Mouse (Mus musculus) hindbrain, embryonic 12.5 days (tissue): ENCODE measurements around the gene BC030867. TPM values are rescaled to one million over a fixed set of nuclear protein-coding genes. Genes with fewer than 3 reads are reported as not detected.

Source experiments
- ATAC-seq: fragments of 200-750 bp; cut with Nextera tagmentation; 2 replicates; pipeline ENCODE4 v1.8.0; 2017; ENCODE audit warnings: moderate TSS enrichment; ENCODE audit not compliant: low FRiP score
- H3K27ac ChIP-seq: fragments of 300-500 bp; sonication (generic); 2 replicates; pipeline ENCODE4 v1.5.1; 2016; ENCODE audit warnings: mild to moderate bottlenecking
- H3K27me3 ChIP-seq: fragments of 300-500 bp; sonication (generic); 2 replicates; pipeline ENCODE4 v1.6.1; 2016; ENCODE audit warnings: mild to moderate bottlenecking
- H3K36me3 ChIP-seq: fragments of 300-500 bp; sonication (generic); 2 replicates; pipeline ENCODE4 v1.6.1; 2016; ENCODE audit warnings: mild to moderate bottlenecking
- H3K4me1 ChIP-seq: fragments of 300-500 bp; sonication (generic); 2 replicates; pipeline ENCODE4 v1.6.1; 2016
- H3K4me2 ChIP-seq: fragments of 300-500 bp; sonication (generic); replicated peaks from 2 replicates; pipeline ENCODE4 v1.6.1; 2016; ENCODE audit warnings: mild to moderate bottlenecking
- H3K4me3 ChIP-seq: fragments of 300-500 bp; sonication (generic); 2 replicates; pipeline ENCODE4 v1.5.1; 2016; ENCODE audit warnings: mild to moderate bottlenecking
- H3K9ac ChIP-seq: fragments of 300-500 bp; sonication (generic); 2 replicates; pipeline ENCODE4 v1.6.1; 2016; ENCODE audit warnings: mild to moderate bottlenecking, moderate library complexity
- H3K9me3 ChIP-seq: fragments of 300-500 bp; sonication (generic); replicated peaks from 2 replicates; pipeline ENCODE4 v1.6.1; 2016; ENCODE audit warnings: mild to moderate bottlenecking
- WGBS: fragments of 180-500 bp; shearing (Covaris S2); methylation state at CpG from one replicate; pipeline ENCODE4 v1.1.7; 2016; 5-methylcytosine and 5-hydroxymethylcytosine counted together
- polyA plus RNA-seq: library from polyadenylated mRNA; unstranded; fragments of >200 nt; fragmentation: Nextera tagmentation; extraction: Ambion mirVana; gene quantifications from 2 replicates; pipeline ENCODE4 v1.2.1, GENCODE M21; 2016

BC030867 gene
- polyA plus RNA-seq, 1 experiment from 2014 or later, result 12.5 TPM

DNA sequence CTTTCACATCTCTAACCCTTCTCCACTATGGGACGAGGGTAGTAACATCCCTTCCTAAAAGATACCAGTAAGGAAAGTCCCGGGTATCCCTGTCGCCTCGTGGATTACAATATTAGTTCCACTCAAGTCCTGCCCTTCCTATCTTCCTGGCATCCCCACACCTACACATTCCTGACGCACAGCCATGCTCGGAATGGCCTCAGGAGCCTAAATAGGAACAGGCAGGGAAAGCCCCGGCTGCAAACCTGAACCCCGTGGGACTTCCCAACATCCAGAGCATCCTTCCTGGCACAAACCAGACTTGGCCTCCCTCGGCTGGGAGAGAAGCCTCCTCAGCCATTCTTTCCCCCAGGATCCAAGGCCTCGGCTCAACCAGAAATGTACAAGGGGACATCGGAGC, 33.2 kb upstream of the BC030867 start:
- no peaks in the 10 kb centered on the region for H3K9me3 ChIP-seq
- no peak overlapping the region for H3K4me3 ChIP-seq
- no peak overlapping the region for H3K27ac ChIP-seq
- ATAC-seq, result no peak
- peaks cover 73% of the 10 kb centered on the region for H3K4me1 ChIP-seq
- H3K27me3 ChIP-seq, result no peaks in the 10 kb centered on the region
- 85% methylated on average over 11 of the region's 11 CpGs for WGBS
- no peak overlapping the region for H3K9ac ChIP-seq
- H3K4me2 ChIP-seq, result no peak overlapping the region
- H3K36me3 ChIP-seq, result peaks cover 21% of the 10 kb centered on the region

DNA sequence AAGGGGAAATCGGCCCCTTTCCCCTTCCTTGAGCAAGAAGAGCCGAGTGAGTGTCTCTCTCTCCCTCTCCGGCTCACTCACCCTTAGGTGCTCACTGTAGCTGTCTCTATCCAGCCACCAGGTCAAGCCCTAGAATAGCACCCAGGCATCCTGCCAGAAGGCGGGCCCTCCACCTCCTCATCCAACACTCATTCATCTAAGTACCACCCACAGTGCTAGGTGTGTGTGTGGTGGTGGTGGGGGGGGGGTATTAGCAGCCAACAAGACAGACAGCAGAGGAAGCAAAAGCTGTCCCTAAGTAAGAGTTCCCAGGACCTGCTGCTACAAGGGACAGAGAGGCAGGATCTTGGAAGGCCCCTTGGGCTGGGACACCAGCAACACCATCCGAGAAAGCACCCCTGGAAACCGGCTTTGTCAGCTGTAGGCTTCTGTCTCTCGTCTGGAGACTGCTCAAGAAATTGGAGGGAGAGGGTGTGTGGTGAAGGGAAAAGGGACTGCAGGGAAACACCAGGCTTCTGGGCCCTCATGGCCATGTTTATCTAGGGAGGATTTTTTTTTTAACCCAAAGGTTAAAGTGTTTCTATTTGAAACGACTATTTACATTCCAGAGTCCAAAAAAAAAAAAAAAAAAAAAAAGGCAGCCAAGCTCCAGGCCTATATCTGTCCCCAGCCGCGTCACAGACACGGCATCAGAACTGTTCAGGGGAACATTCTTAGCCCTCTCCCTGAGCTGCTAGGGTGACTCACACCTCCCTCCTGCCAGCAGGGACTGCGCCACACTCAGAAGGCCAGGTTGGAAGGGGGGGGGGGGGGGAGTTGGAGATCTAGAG, 32.4 kb upstream of the BC030867 start:
- no peak overlapping the region for H3K4me3 ChIP-seq
- no peak overlapping the region for H3K4me2 ChIP-seq
- H3K9ac ChIP-seq, result 0 out of 2 replicates have a peak overlapping the region, but pooled peaks have one; percentile 1
- peak overlapping the region; percentile 5; the same call in 1 of the 2 replicates for H3K27ac ChIP-seq
- 50% methylated on average over 12 of the region's 12 CpGs for WGBS
- peaks cover 73% of the 10 kb centered on the region for H3K4me1 ChIP-seq
- no peak for ATAC-seq
- H3K36me3 ChIP-seq, result peaks cover 28% of the 10 kb centered on the region
- no peaks in the 10 kb centered on the region for H3K27me3 ChIP-seq
- H3K9me3 ChIP-seq, result no peaks in the 10 kb centered on the region

DNA sequence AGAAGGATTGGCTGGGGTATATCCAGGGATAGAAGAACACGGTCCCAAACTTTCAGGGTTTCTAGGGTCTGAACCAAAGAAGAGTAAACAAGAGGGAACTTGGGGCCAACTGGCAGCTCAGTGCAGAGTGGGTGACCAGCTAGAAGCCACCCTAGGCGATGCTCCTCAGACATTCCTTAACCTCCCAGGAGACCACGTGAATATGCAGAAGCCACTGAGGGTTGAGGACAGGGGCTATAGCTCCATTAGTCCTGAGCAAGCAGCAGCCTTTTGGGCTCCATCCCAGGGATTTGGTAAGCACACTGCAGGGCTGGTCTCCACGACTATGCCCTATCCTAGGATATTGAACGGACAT, 31.8 kb upstream of the BC030867 start:
- no peak for ATAC-seq
- Histone ChIP-seq H3K27ac (no peak overlapping the region), H3K4me2 (no peak overlapping the region), H3K4me1 (peaks cover 67% of the 10 kb centered on the region), H3K36me3 (peaks cover 32% of the 10 kb centered on the region), H3K4me3 (no peak overlapping the region), H3K9ac (no peak overlapping the region), H3K27me3 (no peaks in the 10 kb centered on the region), H3K9me3 (no peaks in the 10 kb centered on the region)
- WGBS, result 63% methylated on average over 5 of the region's 5 CpGs

DNA sequence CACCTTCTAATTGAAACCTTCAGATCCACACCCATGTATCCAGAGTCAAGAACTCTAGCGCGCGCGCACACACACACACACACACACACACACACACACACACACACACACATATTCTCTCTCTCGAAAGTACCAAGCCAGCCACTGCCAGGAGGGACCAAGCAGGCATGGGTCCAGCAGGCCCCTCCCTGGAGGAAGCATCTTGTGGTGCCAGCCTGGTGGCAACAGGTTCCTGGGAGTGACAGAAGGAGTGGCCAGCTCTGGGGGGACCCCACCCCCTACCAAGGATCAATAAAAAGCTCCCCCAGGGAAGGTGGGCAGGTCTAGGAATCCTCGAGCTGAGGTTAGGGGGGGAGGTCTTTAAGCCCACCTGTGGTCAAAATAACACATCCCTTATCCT, 31.3 kb upstream of the BC030867 start:
- peaks cover 36% of the 10 kb centered on the region for H3K36me3 ChIP-seq
- 77% methylated on average over 6 of the region's 6 CpGs for WGBS
- no peak overlapping the region for H3K27ac ChIP-seq
- H3K9ac ChIP-seq, result no peak overlapping the region
- no peaks in the 10 kb centered on the region for H3K9me3 ChIP-seq
- peaks cover 63% of the 10 kb centered on the region for H3K4me1 ChIP-seq
- no peaks in the 10 kb centered on the region for H3K27me3 ChIP-seq
- no peak for ATAC-seq
- H3K4me3 ChIP-seq, result no peak overlapping the region
- H3K4me2 ChIP-seq, result no peak overlapping the region; the same call in 1 of the 2 replicates

DNA sequence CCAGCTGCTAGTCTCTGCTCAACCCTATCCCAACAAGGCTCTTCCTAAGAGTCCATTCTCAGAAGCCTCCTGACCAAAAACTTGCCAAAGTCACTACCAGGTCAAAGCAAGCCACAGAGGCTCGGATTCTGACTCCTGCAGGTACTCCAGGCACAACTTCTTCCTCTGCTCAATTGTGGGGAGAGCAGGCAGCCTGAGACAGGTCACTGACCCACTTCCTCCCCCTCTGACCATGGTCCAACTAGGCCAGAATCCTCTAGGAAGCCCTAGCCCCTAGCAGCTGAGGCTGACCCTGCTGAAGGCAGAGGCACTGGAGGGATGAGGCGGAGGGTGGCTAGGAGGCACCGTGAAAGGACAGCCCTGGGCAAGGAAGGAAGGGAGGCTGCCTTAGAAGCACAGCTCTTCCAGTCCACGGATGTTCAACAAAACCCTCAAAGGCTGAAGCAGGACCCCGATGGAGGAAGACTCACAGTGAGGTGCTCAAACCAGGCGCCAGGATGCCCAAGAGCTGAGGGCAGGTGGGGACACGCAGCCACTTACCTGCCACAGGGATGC, 30.7 kb upstream of the BC030867 start:
- H3K4me3 ChIP-seq, result peak overlapping the region; percentile 16
- ATAC-seq, result no peak
- H3K27me3 ChIP-seq, result no peaks in the 10 kb centered on the region
- H3K4me1 ChIP-seq, result peaks cover 66% of the 10 kb centered on the region
- peaks cover 36% of the 10 kb centered on the region for H3K36me3 ChIP-seq
- H3K27ac ChIP-seq, result no peak overlapping the region
- no peaks in the 10 kb centered on the region for H3K9me3 ChIP-seq
- no peak overlapping the region for H3K9ac ChIP-seq
- 78% methylated on average over 7 of the region's 7 CpGs for WGBS
- peak overlapping the region; percentile 40 for H3K4me2 ChIP-seq

DNA sequence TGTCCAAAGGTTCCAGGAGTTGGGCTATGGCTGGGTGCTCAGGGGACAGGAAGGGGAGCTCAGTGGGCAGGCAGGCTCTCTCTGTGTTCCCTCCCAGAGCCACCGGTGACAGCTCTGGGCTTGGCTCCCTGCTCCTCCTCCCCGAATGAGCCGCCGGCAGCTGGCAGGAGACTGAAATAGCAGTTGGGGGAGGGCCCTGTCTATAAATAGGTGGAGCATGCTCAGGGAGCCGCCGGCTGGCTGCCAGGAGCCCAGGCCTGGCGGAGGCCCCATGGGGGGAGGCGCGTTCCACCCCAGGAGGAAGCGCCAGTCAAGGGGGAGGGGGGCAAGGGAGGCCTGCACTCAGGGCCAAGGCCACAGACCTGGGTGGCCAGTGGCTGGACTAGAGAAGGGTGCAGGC, 29.9 kb upstream of the BC030867 start:
- Histone ChIP-seq H3K36me3 (peaks cover 36% of the 10 kb centered on the region), H3K27ac (peak overlapping the region; percentile 76), H3K9me3 (no peaks in the 10 kb centered on the region), H3K9ac (peak overlapping the region; percentile 49), H3K4me1 (peaks cover 73% of the 10 kb centered on the region), H3K4me2 (peak overlapping the region; percentile 40), H3K4me3 (peak overlapping the region; percentile 16), H3K27me3 (no peaks in the 10 kb centered on the region)
- ATAC-seq, result peak; percentile 79
- WGBS, result under 1% methylated on average over 10 of the region's 10 CpGs

DNA sequence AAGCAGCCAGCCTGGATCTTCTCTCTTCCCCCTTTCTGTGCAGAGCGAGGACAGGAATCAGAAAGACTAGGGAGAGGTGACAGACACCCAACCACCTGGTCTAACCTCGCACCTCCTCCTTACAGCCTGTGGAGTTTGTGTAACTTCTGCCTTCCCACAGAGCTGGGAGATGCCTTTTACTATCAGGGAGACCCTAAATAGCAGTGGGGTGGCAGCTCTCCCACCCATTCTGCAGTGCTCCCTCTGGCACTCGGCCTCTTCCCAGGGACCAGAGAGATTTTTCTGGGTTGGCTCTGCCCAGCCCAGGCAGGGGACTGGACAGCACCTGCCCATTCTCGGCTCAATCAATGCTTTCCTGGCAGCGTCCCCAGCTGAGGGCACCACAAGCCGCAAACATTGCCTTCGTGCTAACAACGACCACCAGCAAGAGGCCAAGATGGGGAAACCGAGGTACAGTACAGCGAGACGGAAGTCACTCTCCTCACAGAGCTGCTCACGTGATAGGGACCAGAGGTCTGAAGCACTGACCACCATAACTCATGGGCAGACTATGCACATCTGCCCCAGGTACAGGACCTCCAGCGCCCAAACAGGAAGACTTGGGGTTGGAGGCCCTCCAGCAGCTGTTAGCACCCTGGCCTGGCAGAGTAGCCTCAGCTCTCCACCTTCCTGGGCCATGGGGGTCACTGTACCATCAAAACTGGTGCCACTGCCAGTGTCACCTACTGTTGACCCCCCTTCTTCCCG, 29.3 kb upstream of the BC030867 start:
- H3K36me3 ChIP-seq, result peaks cover 36% of the 10 kb centered on the region
- peaks cover 71% of the 10 kb centered on the region for H3K4me1 ChIP-seq
- H3K4me2 ChIP-seq, result peak overlapping the region; percentile 40
- WGBS, result 78% methylated on average over 14 of the region's 14 CpGs
- no peak overlapping the region for H3K4me3 ChIP-seq
- peak overlapping the region; percentile 76 for H3K27ac ChIP-seq
- H3K9me3 ChIP-seq, result no peaks in the 10 kb centered on the region
- no peak for ATAC-seq
- peak overlapping the region; percentile 49 for H3K9ac ChIP-seq
- H3K27me3 ChIP-seq, result no peaks in the 10 kb centered on the region

DNA sequence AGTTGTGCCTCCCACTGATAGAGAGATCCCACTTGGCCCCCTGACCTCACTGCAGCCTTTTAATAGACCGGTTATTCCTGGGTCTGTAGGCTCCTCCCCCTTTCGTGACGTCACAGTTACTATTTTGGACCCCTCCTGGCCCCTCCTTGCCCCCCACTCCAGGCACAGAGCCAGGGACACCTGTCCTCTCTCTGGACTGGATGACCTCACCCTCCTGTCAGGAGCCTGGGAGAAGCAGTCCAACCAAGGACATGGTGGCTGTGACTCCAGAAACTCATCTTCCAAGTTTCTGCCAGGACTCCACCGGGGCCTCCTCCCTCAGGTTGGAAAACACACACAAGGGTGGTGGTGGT, 28.7 kb upstream of the BC030867 start:
- Histone ChIP-seq H3K4me3 (no peak overlapping the region), H3K27ac (peak overlapping the region; percentile 76), H3K9me3 (no peaks in the 10 kb centered on the region), H3K4me2 (no peak overlapping the region), H3K36me3 (peaks cover 36% of the 10 kb centered on the region), H3K9ac (no peak overlapping the region), H3K4me1 (peaks cover 71% of the 10 kb centered on the region), H3K27me3 (no peaks in the 10 kb centered on the region)
- no peak for ATAC-seq
- WGBS, result 76% methylated on average over 4 of the region's 4 CpGs

DNA sequence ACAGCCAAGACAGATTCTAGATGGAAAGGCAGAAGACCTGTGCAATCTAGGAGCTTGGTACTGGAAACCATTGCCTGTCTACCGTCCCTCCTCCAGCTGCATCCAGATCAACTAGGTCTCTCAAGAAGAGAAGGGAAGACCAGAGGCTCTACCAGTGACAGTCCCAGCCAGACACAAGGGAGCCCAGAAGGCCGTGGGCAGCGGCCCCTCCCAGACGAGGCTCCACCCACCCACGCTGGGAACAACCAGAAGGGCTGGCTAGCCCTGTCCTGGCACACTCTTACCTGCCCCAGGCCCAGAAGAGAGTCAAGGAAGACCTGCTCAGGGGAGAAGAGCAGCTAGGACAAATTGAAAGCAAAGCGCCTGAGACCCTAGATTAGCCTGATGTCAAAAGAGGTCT, 28.2 kb upstream of the BC030867 start:
- Histone ChIP-seq H3K4me3 (no peak overlapping the region), H3K36me3 (peaks cover 36% of the 10 kb centered on the region), H3K4me1 (peaks cover 71% of the 10 kb centered on the region), H3K9me3 (no peaks in the 10 kb centered on the region), H3K27me3 (no peaks in the 10 kb centered on the region), H3K4me2 (no peak overlapping the region), H3K27ac (no peak overlapping the region), H3K9ac (no peak overlapping the region)
- no peak for ATAC-seq
- WGBS, result 62% methylated on average over 6 of the region's 6 CpGs

DNA sequence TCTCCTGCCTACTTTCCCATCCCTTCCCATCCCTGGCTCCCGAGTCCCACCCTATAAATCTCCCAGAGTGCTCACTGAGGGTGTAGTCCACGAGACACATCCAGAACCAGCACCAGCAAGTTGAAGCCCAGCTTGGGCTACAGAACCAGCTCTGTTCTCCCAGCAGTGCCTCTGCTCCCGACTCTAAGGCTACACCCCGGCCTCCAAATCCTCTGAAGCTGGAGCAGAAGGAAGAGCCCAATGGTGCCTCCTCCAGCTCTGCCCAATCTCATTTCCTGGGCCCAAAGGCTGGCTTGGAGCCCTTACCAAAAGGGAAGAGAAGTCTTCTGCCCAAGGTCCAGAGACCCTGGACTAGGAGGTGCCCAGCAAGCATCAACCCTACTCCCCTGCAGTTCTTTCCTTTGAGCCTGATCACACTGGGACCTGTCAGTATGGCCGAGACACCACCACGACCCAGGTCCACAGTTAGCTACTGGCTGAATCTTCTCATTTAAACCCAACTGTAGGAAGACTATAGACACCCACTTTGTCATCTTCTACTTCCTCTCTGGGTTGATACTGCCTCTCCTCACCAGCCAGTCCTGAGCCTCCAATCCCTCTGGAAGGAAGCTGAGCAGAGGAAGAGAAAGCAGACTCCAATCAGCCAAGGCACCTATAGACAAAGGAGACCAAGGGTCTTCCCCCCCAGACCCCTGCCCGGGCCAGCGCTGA, 27.3 kb upstream of the BC030867 start:
- Histone ChIP-seq H3K36me3 (peaks cover 36% of the 10 kb centered on the region), H3K9ac (no peak overlapping the region), H3K4me2 (no peak overlapping the region), H3K9me3 (no peaks in the 10 kb centered on the region), H3K4me1 (peaks cover 71% of the 10 kb centered on the region), H3K27me3 (no peaks in the 10 kb centered on the region), H3K4me3 (no peak overlapping the region), H3K27ac (no peak overlapping the region)
- no peak for ATAC-seq
- 93% methylated on average over 8 of the region's 8 CpGs for WGBS

DNA sequence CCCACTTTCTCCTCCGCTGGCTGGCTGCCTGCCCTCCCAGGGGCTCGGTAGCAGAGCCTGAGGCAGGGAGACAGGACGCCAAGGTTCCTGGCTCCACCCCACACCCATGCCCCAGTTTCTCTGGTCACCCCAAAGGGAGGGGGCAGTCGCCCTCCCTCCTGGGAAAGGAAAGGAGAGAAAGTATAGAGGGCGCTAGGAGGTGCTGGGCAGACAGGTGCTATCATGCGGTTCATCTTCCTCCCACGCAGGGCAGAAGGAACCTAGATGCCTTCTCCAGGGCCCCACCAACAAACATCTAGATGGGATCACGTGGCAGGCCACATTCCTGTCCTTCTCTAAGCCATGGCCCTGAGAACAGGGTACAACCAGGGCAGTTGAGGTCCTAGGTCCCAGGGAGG, 26.7 kb upstream of the BC030867 start:
- 81% methylated on average over 8 of the region's 8 CpGs for WGBS
- Histone ChIP-seq H3K4me3 (no peak overlapping the region), H3K27me3 (no peaks in the 10 kb centered on the region), H3K9me3 (no peaks in the 10 kb centered on the region), H3K36me3 (peaks cover 36% of the 10 kb centered on the region), H3K27ac (no peak overlapping the region), H3K9ac (no peak overlapping the region), H3K4me1 (peaks cover 72% of the 10 kb centered on the region), H3K4me2 (no peak overlapping the region)
- ATAC-seq, result no peak

DNA sequence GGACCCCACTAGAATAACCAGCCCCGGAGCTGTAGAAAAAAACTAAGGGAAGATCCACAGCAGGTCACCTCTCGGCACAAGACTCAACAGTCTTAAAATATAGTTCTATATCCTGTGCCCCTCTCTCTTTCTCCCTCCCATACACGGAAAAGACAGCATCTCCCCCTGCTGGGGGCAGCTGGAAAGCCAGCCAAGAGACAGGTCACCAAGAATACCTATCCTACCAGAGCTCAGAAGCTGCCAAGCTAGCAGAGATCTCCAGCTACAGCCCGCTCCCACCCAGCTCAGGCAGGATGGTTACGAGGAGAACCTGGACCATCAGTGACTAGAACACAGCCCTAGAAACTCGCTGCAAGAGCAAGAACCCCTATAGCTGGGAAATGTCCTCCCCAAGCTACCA, 25.5 kb upstream of the BC030867 start:
- no peak for ATAC-seq
- no peak overlapping the region for H3K4me3 ChIP-seq
- no peaks in the 10 kb centered on the region for H3K9me3 ChIP-seq
- peaks cover 73% of the 10 kb centered on the region for H3K4me1 ChIP-seq
- WGBS, result 43% methylated on average over 6 of the region's 6 CpGs
- H3K36me3 ChIP-seq, result peaks cover 27% of the 10 kb centered on the region
- H3K4me2 ChIP-seq, result no peak overlapping the region
- 0 out of 2 replicates have a peak overlapping the region, but pooled peaks have one; percentile 39 for H3K9ac ChIP-seq
- H3K27me3 ChIP-seq, result no peaks in the 10 kb centered on the region
- H3K27ac ChIP-seq, result no peak overlapping the region
